Mouse (Mus musculus): Measurements from ENCODE around the gene Mylk.

DNA sequence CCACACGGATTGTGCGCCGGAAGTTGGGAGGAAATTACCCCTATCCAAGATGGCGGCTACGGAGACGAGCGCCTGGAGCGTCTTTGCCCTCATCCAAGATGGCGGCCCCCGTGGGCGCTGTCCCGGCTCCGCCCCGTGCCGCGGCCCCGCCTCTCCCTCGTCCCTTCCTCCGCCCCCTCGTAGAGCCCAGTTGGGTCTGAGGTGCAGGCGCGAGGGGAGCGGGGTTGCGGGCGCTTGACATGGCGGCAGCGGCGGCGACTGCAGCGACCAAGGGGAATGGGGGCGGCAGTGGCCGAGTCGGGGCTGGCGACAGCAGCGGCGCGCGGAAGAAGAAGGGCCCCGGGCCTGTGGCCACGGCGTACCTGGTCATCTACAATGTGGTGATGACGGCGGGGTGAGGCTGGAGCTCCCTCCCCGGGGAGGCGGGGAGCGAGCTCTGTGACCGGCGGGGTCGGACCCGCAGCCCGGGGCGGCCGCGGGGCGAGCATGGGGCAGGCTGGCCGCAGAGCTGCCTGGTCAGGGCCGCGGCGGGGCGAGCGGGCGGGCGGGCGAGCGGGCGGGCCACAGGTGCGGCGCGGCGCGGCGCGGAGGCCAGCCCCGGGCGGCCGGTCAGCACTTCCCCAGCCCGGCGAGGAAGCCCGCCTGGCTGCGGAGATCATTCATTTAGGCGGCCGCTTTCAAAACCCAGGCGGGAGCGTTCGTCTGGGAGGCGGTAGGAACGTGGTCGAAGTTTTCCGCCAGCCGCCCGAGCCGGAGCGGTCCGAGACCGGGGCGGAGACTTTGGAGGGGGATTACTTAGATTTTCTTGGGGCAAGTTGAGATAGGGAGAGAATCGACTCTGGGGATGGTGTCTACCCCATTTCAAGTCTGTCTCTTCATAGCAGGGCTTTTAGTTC lies 277.5 kb downstream of the Mylk start, which contains the start of gene Hacd2:
- TF ChIP-seq CTCF (IDR thresholded peaks at IDR 0.05) (no peak), POLR2A (IDR thresholded peaks at IDR 0.05; ENCODE audit: insufficient read depth, low read depth, low read length) (peak; percentile 78)
